Mouse (Mus musculus): ENCODE results near the gene Tfe3.
"Not testable (repeated sequence)": the region's sequence is repeated elsewhere in the genome, so short reads cannot be mapped to it uniquely, and the experiment has no call there.

The Tfe3 gene

DNA sequence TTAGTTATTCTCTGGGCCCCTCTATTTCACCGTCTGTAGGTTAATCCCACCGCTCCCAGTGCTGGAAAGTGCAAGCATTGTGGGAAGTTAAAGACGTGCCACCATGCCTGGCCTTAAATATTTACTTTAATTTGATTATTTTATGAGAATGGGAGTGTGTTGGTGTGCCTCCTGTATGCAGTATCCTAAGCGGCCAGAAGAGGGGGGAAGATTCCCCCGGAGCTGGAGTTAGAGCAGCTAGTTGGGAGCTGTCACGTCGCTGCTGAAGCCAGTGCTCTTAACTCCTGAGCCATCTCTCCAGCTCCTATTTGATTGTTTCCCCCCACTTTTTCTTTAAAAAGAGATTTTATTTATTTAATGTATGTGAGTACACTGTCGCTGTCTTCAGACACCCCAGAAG, 52.7 kb downstream of the Tfe3 start:
- in situ Hi-C loops (cut with MboI, MseI) = not testable (repeated sequence)

GRCm38 (mm10) chrX:7821865-7822779, 59.8 kb downstream of the Tfe3 start, which contains the start of gene Kcnd1:
Gene Kcnd1 (plus strand): TSS chrX:7822289.
- in situ Hi-C loops (cut with MboI, MseI) = no loop called here

Data from T-helper 17 cell (primary cell).